Mouse (Mus musculus) lung, postnatal 4 days (tissue): ENCODE data around the gene Gm8439.
"Not testable (repeated sequence)": the region's sequence is repeated elsewhere in the genome, so short reads cannot be mapped to it uniquely, and the experiment has no call there.

Experiments
- DNase-seq, 2 experiments: peaks; one replicate each; pipeline ENCODE4 v3.0.0; 2021

The Gm8439 gene

DNA sequence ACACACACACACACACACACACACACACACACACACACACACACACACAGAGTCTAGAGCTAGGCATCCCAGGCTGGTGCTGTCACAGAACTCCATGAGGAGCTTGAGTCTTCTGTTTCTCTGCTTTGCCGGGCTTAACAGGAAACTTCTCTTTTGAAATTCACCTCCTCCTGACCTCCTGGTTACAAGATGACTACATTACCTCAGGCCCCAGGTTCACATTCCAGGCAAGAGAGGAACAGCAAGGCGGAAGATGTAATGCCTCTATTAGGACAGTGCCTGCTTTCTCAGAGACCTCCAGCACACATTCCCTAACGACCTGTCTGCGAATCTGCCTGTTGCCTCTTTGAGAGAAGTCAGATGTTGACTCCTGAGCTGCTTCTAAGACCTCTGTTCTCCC, at the start of gene Gm8439:
Gene Gm8439 (plus strand): TSS at position 301 of the 400 bp plus-strand sequence.
- DNase-seq, result no peak

DNA sequence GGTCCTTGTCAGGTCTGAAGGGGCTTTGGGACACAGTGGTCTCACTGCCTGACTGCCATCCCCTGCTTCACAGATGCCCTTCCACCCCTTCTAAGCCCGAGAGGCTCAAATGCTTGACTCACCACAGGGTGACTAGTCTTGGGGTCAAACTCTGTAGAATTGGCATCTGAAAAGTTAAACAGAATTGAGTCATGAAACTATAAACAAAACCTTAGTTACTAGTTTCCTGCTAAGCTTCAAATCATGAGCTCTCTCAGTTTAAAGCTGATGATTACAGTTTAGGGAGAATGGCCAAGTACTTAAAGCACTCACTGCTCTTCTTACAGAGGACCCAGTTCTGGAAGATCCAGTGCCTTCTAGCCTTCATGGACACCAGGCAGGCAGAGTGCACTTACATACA, 43.6 kb upstream of the Gm8439 start:
- DNase-seq, result no peak

- DNase-seq, result peak in 1 of 2 experiments; percentile 30
Measured at GRCm38 (mm10) chr4:120556592-120556991, 32.0 kb upstream of the Gm8439 start.

DNA sequence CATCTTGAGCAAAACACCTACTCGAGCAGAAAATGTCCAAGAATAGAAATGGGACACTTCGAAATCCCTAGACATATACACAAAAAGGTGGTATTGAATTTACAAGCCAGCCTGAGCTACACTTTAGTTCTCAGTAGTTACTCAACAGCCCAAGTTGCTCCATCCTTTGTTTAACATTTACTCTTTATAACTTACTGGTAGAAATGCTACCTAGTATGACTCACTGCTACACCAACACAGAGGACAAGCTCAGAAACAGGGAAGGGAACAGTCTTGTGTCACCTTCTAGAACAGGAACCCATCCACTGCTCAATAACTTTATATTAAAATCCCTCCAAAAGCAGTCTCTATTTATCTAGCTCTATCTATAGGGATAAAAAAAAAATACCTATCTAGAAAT, 22.8 kb upstream of the Gm8439 start:
- no peak for DNase-seq

GRCm38 (mm10) chr4:120568005-120568404, 20.5 kb upstream of the Gm8439 start:
- DNase-seq, result peak in 1 of 2 experiments; percentile 9

DNA sequence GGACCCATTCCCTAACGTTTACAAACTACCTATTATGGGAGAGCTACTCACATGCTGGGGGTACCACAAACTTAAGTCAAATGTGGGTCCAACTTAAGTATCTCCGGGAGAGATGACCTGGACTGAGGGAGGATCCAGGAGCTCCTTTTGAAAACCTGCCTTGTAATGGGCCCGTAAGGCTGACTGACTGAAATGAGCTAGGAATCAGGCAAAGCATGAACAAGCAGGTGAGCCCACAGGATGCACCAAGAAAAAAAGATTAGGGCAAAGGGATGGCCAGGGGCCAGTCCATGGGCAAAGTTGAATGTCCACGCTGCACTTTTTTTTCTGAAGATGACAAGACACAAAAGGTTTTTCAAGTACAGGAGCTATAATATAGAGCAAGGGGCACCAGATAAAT, 19.5 kb upstream of the Gm8439 start:
- no peak for DNase-seq

- DNase-seq, result peak; percentile 94 to 95
Measured at GRCm38 (mm10) chr4:120569486-120570437, 18.8 kb upstream of the Gm8439 start, which contains the start of gene Ctps. Gene Ctps (minus strand): TSS chr4:120570276.

- no peak for DNase-seq
Measured at GRCm38 (mm10) chr4:120570438-120571069, 18.0 kb upstream of the Gm8439 start.

GRCm38 (mm10) chr4:120571070-120571464, 17.5 kb upstream of the Gm8439 start:
- no peak for DNase-seq

GRCm38 (mm10) chr4:120571691-120572090, 16.9 kb upstream of the Gm8439 start:
- DNase-seq, result no peak

GRCm38 (mm10) chr4:120580894-120581293, 7.7 kb upstream of the Gm8439 start:
- no peak for DNase-seq

DNA sequence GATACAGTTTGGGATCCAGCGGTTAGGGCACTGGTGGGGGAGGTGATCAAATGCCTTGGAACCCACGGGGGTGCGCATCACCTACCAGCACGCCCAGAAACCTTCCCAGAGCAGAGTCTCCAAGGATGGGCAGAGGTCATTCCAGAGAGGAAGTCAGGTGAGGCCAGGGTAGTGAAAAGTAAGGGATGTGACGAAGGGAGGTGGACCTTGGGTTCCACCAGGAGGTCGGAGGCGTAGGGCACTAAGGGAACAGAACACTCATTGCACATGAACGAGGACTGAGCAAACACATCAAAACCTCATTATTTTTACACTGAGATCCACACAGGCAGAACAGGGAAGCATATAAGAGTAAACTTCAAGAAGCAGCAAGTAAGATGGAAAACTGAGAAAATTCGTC, 6.8 kb upstream of the Gm8439 start:
- DNase-seq, result no peak

- no peak for DNase-seq
Measured at GRCm38 (mm10) chr4:120586986-120587385, 1.6 kb upstream of the Gm8439 start.

DNA sequence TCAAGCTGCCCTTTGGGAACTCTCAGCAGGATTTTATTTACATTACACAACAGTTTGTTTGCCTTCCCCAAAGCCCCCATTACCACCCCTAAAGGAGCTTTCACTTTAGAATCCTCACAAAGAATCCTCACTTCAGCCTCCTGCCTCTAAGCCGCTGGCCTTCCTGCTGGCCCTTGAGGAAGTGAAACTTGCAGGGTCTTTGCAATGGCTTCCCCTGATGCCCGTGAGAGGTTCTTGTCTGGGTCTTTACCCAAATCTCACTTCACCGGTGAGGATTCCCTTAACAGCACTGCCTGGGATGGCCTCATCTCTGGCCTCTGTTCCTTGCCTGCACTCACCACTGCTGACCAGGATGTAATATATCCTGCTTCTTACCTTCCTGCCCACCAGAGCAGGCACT, 525 bp downstream of the Gm8439 start:
- DNase-seq, result no peak

- peak; percentile 60 to 71 for DNase-seq
Measured at GRCm38 (mm10) chr4:120589815-120590422, 1.4 kb downstream of the Gm8439 start.

DNA sequence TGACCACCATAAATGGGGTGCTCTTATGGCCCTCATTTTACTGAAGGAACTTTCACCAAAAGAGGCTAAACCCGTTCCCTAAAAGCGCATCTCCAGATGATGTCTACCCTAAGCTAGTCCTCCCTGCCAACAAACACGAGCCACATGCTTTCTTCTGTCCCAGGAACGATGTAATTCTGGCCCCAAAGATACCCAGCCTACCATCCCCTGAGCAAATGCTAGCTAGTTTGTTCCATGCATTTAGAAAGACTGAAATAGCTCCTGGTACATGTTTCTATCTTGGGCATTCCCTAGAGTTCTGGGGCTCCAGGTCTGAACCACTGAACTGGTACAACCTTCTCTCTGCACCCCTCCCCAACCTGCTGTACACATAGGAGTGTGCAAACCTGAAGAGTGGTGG, 2.4 kb downstream of the Gm8439 start:
- no peak for DNase-seq

GRCm38 (mm10) chr4:120596210-120596609, 7.7 kb downstream of the Gm8439 start:
- not testable (repeated sequence) for DNase-seq

GRCm38 (mm10) chr4:120598922-120599321, 10.4 kb downstream of the Gm8439 start:
- no peak for DNase-seq

DNA sequence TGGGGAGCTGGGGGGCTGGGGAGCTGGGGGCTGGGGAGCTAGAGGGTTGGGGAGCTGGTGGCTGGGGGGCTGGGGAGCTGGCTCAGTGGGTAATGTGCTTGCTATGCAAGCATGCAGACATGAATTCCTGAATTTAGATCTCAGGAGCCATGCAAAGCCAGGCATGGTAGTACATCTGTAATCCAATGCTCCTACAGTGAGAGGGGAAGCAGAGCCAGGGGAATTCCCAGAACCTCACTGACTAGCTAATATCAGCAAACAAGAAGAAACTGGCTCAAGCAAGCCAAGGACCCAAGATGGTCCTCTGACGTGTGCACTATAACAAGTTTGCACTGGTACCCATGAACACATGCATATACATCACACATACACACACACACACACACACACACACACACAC, 13.2 kb downstream of the Gm8439 start:
- no peak for DNase-seq

- no peak for DNase-seq
Measured at GRCm38 (mm10) chr4:120602669-120603068, 14.1 kb downstream of the Gm8439 start.

DNA sequence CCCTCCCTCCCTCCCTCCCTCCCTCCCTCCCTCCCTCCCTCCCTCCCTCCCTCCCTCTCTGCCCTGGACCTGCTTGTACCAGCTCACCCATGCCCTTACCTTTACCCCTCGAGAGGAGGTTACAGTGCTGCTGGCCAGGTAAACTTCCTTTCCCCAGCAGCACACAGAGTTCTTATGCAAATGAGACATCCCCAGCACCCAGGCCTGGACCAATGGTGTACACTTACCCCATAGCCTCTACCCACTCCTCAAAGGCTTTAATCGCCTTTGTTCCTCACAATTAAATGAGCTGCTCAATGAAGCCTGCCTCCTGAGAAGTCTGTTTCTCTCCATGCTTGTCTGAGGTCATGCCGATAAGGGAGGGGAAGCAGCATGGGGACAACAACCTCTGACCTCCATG, 18.4 kb downstream of the Gm8439 start:
- no peak for DNase-seq

- DNase-seq, result no peak
Measured at GRCm38 (mm10) chr4:120611005-120611404, 22.5 kb downstream of the Gm8439 start.

- DNase-seq, result peak in 1 of 2 experiments; percentile 9
Measured at GRCm38 (mm10) chr4:120612304-120613080, 23.9 kb downstream of the Gm8439 start.
